Mouse (Mus musculus) gastrocnemius, postnatal 4 days (tissue): Measurements from ENCODE around the gene Spint4. TPM values are rescaled to one million over a fixed set of nuclear protein-coding genes. Genes with fewer than 3 reads are reported as not detected.
A peak's percentile ranks its signal among the peaks of the same experiment; 100 is the strongest.

Experiments used
- DNase-seq, 2 experiments: peaks; one replicate each; pipeline ENCODE4 v3.0.0; 2021 to 2022; ENCODE audit warnings: low spot score in 2 of 2, mixed read lengths in 2 of 2
- total RNA-seq, 2 experiments: library from RNA; stranded (reverse); gene quantifications; 2 replicates each; pipeline ENCODE4 v1.2.3; 2021

Gene Spint4
- total RNA-seq, 2 experiments from 2014 or later: not detected

GRCm38 (mm10) chr2:164731719-164732118 lies 33.4 kb downstream of the Spint4 start:
- DNase-seq: no peak

GRCm38 (mm10) chr2:164733259-164733658 lies 35.0 kb downstream of the Spint4 start:
- DNase-seq: no peak

GRCm38 (mm10) chr2:164734839-164735238 lies 36.5 kb downstream of the Spint4 start:
- no peak for DNase-seq

- no peak for DNase-seq
These were observed 37.1 kb downstream of the Spint4 start for GRCm38 (mm10) chr2:164735446-164735845.

- no peak for DNase-seq
These were observed 39.2 kb downstream of the Spint4 start for GRCm38 (mm10) chr2:164737377-164738090.

GRCm38 (mm10) chr2:164739876-164740275 lies 41.6 kb downstream of the Spint4 start:
- no peak for DNase-seq

GRCm38 (mm10) chr2:164744987-164745386 lies 46.7 kb downstream of the Spint4 start:
- no peak for DNase-seq

GRCm38 (mm10) chr2:164745843-164746479 lies 47.7 kb downstream of the Spint4 start, which contains the start of the genes Wfdc3 and Dnttip1:
Gene Wfdc3 (minus strand): TSS chr2:164745931.
Gene Dnttip1 (plus strand): TSS chr2:164745983.
- DNase-seq: peak; percentile 94

- DNase-seq: no peak
These were observed 48.4 kb downstream of the Spint4 start for GRCm38 (mm10) chr2:164746693-164747092.

- no peak for DNase-seq
These were observed 49.9 kb downstream of the Spint4 start for GRCm38 (mm10) chr2:164748191-164748590.

- DNase-seq: no peak
These were observed 50.7 kb downstream of the Spint4 start for GRCm38 (mm10) chr2:164748991-164749390.

Other genes with a start within 250 kb of the Spint4 start
- 10 to 100 TPM; 20.8 to 22.2 TPM for gene Sys1, start 241.5 kb upstream of the Spint4 start, total RNA-seq
- 1 to 10 TPM in 1 of 2 experiments, under 1 TPM in 1; 0.96 to 1.9 TPM for gene Gm20458, start 237.5 kb upstream of the Spint4 start, total RNA-seq
- not detected for gene Trp53tg5, start 224.8 kb upstream of the Spint4 start, total RNA-seq
- gene Dbndd2, start 212.4 kb upstream of the Spint4 start, total RNA-seq: 10 to 100 TPM; 13.5 to 15.7 TPM
- 10 to 100 TPM; 66.5 to 66.8 TPM for gene Pigt, start 201.0 kb upstream of the Spint4 start, total RNA-seq
- 1 to 10 TPM in 1 of 2 experiments, not detected in 1; 1.3 TPM for gene Wfdc2, start 136.1 kb upstream of the Spint4 start, total RNA-seq
- not detected for gene Spint3, start 125.0 kb upstream of the Spint4 start, total RNA-seq
- not detected for gene Wfdc6a, start 113.1 kb upstream of the Spint4 start, total RNA-seq
- not detected for gene Eppin, start 104.9 kb upstream of the Spint4 start, total RNA-seq
- not detected for gene Wfdc6b, start 85.0 kb upstream of the Spint4 start, total RNA-seq
- not detected for gene Wfdc8, start 84.9 kb upstream of the Spint4 start, total RNA-seq
- not detected for gene Wfdc16, start 59.7 kb upstream of the Spint4 start, total RNA-seq
- gene Wfdc10, start 42.5 kb upstream of the Spint4 start, total RNA-seq: not detected
- not detected for gene Wfdc9, start 41.9 kb upstream of the Spint4 start, total RNA-seq
- gene Wfdc11, start 24.4 kb upstream of the Spint4 start, total RNA-seq: not detected
- gene Wfdc13, start 13.4 kb upstream of the Spint4 start, total RNA-seq: not detected
- not detected for gene Spint5, start 16.8 kb downstream of the Spint4 start, total RNA-seq
- not detected for gene Wfdc3, start 47.4 kb downstream of the Spint4 start, total RNA-seq
- 10 to 100 TPM; 40.8 to 40.9 TPM for gene Dnttip1, start 47.5 kb downstream of the Spint4 start, total RNA-seq
- gene Ube2c, start 71.4 kb downstream of the Spint4 start, total RNA-seq: 10 to 100 TPM; 26.8 to 34.0 TPM
- gene Tnnc2, start 81.5 kb downstream of the Spint4 start, total RNA-seq: over 10,000 TPM; 10,138 to 10,688 TPM
- 10 to 100 TPM; 23.4 to 24.6 TPM for gene Snx21, start 87.3 kb downstream of the Spint4 start, total RNA-seq
- gene Acot8, start 106.4 kb downstream of the Spint4 start, total RNA-seq: 10 to 100 TPM; 12.8 to 14.0 TPM
- gene Zswim3, start 106.6 kb downstream of the Spint4 start, total RNA-seq: 1 to 10 TPM; 1.5 to 1.6 TPM
- 1 to 10 TPM; 4.7 to 5.9 TPM for gene Zswim1, start 124.2 kb downstream of the Spint4 start, total RNA-seq
- 1 to 10 TPM; 1.2 to 1.9 TPM for gene Spata25, start 130.0 kb downstream of the Spint4 start, total RNA-seq
- 10 to 100 TPM; 75.0 to 82.3 TPM for gene Ctsa, start 134.4 kb downstream of the Spint4 start, total RNA-seq
- gene Neurl2, start 135.0 kb downstream of the Spint4 start, total RNA-seq: 10 to 100 TPM; 38.5 to 41.9 TPM
- 10 to 100 TPM in 1 of 2 experiments, 1 to 10 TPM in 1; 9.5 to 15.5 TPM for gene Pltp, start 159.2 kb downstream of the Spint4 start, total RNA-seq
- gene Pcif1, start 180.8 kb downstream of the Spint4 start, total RNA-seq: 10 to 100 TPM; 42.1 to 43.3 TPM
- gene Zfp335, start 213.3 kb downstream of the Spint4 start, total RNA-seq: 10 to 100 TPM; 11.7 to 14.3 TPM
- gene Mmp9, start 242.3 kb downstream of the Spint4 start, total RNA-seq: 1 to 10 TPM in 1 of 2 experiments, under 1 TPM in 1; 0.93 to 1.1 TPM